Mouse (Mus musculus): ENCODE results near the gene Hic2. TPM values are rescaled to one million over a fixed set of nuclear protein-coding genes. Genes with fewer than 3 reads are reported as not detected.
"Not testable (repeated sequence)": the region's sequence is repeated elsewhere in the genome, so short reads cannot be mapped to it uniquely, and the experiment has no call there.

Hic2 gene
- polyA plus RNA-seq, 1 experiment from 2014 or later, result 7.2 TPM

DNA sequence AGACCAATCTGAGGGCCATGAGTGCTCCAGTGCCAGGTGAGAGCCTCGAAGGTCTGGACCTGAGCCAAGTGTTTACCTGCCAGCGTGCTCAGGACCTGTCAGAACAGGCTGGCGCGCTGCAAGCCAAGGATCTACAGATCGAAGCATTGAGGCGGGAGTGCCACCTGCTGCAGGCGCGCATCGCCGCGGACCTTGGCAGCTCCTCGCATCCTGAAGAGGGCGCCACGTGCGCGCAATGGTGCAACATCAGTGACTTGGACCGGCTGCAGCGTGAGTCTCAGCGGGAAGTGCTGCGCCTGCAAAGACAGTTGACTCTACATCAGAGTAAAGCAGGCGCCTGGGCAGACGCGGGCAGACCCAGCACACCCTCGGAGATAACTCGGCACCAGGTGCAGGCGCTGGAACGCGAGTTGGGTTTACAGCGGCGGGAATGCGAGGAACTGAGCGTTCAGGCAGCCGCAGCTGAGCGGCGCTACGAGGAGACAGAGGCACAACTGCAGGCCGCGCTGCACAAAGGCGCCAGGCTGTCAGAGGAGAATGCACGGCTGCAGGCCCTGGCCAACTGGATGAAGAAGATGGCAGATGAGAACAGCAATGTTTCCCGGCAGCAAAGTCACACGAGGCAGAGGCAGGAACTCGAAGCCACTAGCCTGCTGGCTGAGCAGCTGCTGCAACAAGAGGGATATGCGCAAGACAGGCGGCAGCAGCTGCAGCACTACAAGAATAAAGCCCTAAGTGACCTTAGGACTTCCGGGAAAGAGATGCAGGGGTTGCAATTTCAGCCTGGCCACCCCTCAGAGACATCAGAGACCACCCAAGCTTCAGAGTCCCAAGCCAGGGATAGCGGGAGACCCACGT is 23.2 kb upstream of the Hic2 start:
- Histone ChIP-seq H3K4me3 (peak overlapping the region; percentile 59), H3K9me3 (replicated peaks) (no peaks in the 10 kb centered on the region), H3K36me3 (ENCODE audit: poor library complexity, severe bottlenecking) (no peaks in the 10 kb centered on the region), H3K4me1 (peaks cover 23% of the 10 kb centered on the region), H3K27ac (peak overlapping the region; percentile 25; the same call in 1 of the 2 replicates), H3K27me3 (peaks cover 11% of the 10 kb centered on the region), H3K4me2 (peak overlapping the region; percentile 96), H3K9ac (peak overlapping the region; percentile 74)
- ATAC-seq, result peak; percentile 79
- whole genome bisulfite sequencing, result 8% methylated on average over 48 of the region's 48 CpGs

DNA sequence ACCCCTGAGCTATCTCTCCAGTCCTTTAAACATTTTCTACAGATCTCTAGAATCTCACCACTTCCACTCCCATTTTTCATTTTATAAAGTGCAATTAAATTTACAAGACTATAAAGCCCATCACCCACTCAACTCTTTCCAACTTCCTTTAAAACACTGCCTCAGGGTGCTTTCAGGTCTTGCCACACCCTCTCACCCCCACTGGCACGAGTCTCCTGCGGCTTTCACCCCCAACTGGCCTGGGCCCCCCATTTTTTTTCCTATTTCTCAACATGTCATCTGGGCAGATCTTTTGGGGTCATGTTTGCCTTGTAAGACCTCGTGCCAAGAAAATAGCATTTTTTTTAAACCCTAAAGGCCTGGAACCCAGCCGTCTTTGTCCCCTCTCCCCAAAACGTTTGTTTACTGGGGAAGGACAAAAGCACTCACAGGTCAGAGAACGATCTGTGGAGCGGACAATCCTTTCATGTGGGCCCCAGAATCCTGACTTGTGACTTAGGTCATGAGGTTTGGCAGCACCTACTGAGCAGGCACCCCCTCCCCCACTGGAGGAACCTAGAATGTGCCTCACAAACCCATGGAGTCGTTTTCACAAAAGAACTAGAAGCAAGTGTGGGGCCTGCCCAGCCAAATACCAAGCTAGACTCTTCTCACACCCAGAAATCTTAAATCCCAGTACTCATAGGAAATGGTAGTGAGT is 16.3 kb upstream of the Hic2 start:
- Histone ChIP-seq H3K4me3 (no peak overlapping the region), H3K4me1 (no peaks in the 10 kb centered on the region), H3K27me3 (no peaks in the 10 kb centered on the region; the same call in 1 of the 2 replicates), H3K9me3 (replicated peaks) (no peaks in the 10 kb centered on the region), H3K4me2 (no peak overlapping the region), H3K9ac (no peak overlapping the region), H3K36me3 (ENCODE audit: poor library complexity, severe bottlenecking) (no peaks in the 10 kb centered on the region), H3K27ac (no peak overlapping the region)
- no peak for ATAC-seq
- 66% methylated on average over 8 of the region's 8 CpGs for WGBS

DNA sequence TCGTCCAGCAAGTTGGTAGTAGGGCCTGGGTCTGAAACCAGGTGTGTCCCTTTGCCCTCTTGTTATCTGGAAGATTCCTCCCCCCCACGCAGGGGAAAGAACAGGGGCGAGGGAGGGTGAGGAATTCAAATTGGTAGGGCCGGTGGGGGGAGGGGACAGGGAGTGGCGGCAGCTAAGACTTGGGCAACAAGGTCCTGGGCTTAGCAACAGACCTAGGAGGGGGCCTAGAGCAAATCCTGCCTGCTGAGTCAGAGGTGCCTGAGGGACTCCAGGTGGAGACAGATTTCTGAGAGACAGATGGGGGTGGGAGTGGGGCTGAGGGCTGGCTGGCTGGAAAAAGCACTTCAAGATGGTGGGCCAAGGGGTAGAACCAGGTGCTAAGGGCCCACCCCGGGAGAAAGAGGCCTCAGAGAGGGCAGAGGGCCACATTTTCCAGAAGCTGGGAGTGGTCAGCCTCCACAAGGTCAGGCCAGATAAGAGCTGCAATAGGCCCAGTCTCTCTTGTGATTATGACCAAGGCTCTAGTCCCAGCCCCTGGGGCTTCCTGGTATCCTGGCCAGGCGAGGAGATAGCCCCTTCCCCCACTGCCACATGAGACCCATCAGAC is 13.1 kb upstream of the Hic2 start:
- Histone ChIP-seq H3K4me3 (no peak overlapping the region), H3K9ac (no peak overlapping the region), H3K9me3 (replicated peaks) (no peaks in the 10 kb centered on the region), H3K27me3 (no peaks in the 10 kb centered on the region), H3K4me1 (no peaks in the 10 kb centered on the region), H3K4me2 (no peak overlapping the region), H3K27ac (no peak overlapping the region), H3K36me3 (ENCODE audit: poor library complexity, severe bottlenecking) (no peaks in the 10 kb centered on the region)
- ATAC-seq, result no peak
- WGBS, result 56% methylated on average over 6 of the region's 7 CpGs

DNA sequence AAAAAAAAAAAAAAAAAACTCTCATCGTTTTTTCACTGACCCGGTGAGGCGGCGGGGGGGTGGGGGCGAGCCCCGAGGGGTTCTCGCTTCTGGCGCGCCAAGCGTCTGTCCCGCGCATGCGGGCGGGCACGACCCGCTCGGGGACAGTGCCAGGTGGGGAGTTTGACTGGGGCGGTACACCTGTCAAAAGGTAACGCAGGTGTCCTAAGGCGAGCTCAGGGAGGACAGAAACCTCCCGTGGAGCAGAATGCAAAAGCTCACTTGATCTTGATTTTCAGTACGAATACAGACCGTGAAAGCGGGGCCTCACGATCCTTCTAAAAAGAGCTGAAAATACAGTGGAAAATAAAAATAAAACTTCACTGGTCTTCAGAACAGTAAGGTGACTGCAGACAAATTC is 11.2 kb upstream of the Hic2 start:
- WGBS, result 33% methylated on average over 25 of the region's 25 CpGs
- Histone ChIP-seq H3K36me3 (ENCODE audit: poor library complexity, severe bottlenecking) (no peaks in the 10 kb centered on the region), H3K27me3 (no peaks in the 10 kb centered on the region), H3K4me1 (no peaks in the 10 kb centered on the region), H3K4me3 (no peak overlapping the region), H3K27ac (no peak overlapping the region), H3K9ac (no peak overlapping the region), H3K9me3 (replicated peaks) (no peaks in the 10 kb centered on the region), H3K4me2 (no peak overlapping the region)
- peak; percentile 100 for ATAC-seq

DNA sequence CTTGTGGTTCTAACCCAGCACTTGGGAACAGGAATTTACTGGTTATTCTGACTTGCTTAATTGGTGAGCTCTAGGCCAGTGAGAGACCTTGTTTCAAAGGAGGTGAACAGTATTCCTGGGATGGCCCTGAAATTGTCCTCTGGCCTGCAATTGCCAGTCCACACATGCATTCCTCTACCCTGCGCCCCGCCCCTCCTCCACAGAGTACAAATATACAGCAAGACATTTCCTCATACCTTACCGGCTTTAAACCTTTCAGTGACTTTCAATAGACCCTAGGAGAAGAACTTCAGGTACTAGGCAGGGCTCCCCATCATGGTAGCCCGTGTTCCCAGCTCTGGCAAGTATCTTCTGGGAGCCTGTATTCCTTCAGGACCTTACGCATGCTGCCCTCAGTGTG is 7.8 kb upstream of the Hic2 start:
- Histone ChIP-seq H3K4me3 (no peak overlapping the region), H3K4me1 (no peaks in the 10 kb centered on the region), H3K36me3 (ENCODE audit: poor library complexity, severe bottlenecking) (no peaks in the 10 kb centered on the region), H3K27me3 (no peaks in the 10 kb centered on the region), H3K9me3 (replicated peaks) (peaks cover 6% of the 10 kb centered on the region; the same call in 1 of the 2 replicates), H3K9ac (no peak overlapping the region), H3K27ac (no peak overlapping the region), H3K4me2 (no peak overlapping the region)
- ATAC-seq, result no peak
- WGBS, result 85% methylated on average over 5 of the region's 5 CpGs

DNA sequence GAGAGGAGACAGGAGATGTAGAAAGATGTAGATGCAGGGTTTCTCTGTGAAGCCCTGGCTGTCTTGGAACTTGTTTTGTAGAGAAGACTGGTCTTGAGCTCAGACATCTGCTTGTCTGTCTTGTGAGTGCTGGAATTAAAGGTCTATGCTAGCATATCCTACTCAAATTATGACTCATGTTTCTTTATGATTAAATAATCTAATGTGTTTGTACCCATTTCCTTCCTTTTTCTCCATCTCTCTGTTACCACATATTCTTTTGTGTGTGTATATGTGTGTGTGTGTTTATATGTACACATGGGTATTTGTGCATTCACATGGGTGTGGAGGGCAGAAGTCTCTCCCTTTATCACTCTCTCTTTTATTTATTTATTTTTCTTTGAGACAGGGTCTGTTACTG is 6.9 kb upstream of the Hic2 start:
- no peak overlapping the region for H3K4me2 ChIP-seq
- ATAC-seq, result no peak
- H3K4me1 ChIP-seq, result no peaks in the 10 kb centered on the region

DNA sequence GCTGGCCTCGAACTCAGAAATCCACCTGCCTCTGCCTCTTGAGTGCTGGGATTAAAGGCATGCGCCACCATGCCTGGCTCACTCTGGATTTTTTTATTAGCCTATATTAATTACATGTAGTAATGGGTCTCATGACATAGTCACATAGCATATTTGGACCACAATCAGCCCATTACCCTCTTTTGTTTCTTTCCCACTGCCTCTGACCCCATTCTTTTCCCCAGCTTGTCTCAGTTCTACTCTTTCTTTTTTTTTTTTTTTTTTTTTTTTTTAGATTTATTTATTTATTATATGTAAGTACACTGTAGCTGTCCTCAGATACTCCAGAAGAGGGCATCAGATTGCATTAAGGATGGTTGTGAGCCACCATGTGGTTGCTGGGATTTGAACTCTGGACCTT is 1.8 kb upstream of the Hic2 start:
- WGBS, result 87% methylated on average over 2 of the region's 2 CpGs
- H3K4me3 ChIP-seq; H3K9me3 ChIP-seq (replicated peaks); H3K36me3 ChIP-seq (ENCODE audit: poor library complexity, severe bottlenecking); H3K27ac ChIP-seq; H3K4me2 ChIP-seq; H3K9ac ChIP-seq; ATAC-seq; H3K27me3 ChIP-seq: not testable (repeated sequence)
- H3K4me1 ChIP-seq, result peaks cover 25% of the 10 kb centered on the region

More for the DNA sequence above, 6.9 kb upstream of the Hic2 start:
- Histone ChIP-seq H3K9me3 (replicated peaks) (peaks cover 6% of the 10 kb centered on the region; the same call in 1 of the 2 replicates), H3K27ac (no peak overlapping the region), H3K36me3 (ENCODE audit: poor library complexity, severe bottlenecking) (no peaks in the 10 kb centered on the region), H3K9ac (no peak overlapping the region), H3K27me3 (no peaks in the 10 kb centered on the region), H3K4me3 (no peak overlapping the region)

DNA sequence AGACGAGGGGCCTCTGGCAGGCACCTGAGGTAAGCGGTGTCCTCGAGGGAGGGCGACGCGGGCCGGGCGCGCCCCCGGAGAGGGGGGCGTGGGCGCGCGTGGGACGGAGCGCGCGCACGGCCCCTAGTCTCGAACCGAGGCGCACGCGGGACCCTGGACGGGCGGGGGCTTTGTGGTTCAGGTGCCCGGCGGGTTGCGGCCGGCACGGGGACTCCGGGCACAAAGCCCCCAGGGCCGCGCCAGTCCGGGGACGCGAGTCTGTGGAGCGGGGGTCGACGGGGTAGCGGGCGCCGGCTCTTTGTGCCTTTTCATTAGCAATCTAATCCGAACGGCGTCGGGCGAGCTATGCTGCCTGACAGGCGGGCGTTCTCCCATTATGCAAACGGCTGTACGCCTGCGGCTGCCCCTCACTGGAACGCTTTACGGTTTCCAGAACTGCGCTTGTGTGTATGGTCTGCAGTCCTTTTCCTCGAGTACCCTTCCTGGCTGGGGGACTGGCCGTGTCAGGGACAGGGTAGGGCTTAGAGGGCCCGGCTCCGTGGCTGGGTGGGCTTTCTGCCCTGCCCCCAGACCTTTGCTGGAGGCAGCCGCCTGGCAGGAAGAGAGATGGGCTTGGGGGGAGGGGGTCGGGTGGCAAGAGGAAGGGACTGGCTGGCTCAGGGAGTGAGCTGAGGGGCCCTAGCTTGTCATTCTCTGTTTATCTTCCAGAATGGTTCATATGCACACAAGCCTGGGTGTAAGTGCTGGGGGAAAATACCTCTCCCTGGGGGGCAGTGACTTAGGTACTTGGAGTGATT is 528 bp downstream of the Hic2 start:
- ATAC-seq, result peak; percentile 81
- Histone ChIP-seq H3K4me3 (peak overlapping the region; percentile 89), H3K4me1 (peaks cover 38% of the 10 kb centered on the region), H3K27ac (peak overlapping the region; percentile 95), H3K9ac (peak overlapping the region; percentile 95), H3K36me3 (ENCODE audit: poor library complexity, severe bottlenecking) (no peaks in the 10 kb centered on the region), H3K9me3 (replicated peaks) (peaks cover 6% of the 10 kb centered on the region; the same call in 1 of the 2 replicates), H3K4me2 (peak overlapping the region; percentile 75), H3K27me3 (no peaks in the 10 kb centered on the region)
- WGBS, result 1% methylated on average over 50 of the region's 62 CpGs

DNA sequence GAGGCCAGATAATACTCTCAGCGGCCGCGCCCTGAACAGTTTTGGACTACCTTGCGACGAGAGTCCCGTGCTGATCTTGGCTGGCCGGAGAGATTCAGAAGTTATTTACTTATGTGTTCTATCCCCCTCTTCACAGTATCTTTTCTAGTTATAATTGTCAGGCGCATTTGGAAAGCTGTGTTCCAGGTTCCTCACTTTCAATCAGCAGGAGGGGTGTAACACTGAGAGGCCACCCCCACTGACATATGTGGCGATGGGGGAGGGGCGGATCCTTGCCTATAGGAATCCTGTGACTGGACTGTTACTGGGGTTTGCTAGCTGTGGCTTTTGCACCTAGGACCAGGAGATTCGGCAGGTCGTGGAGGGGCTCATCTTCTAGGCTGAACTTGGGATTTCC is 1.1 kb downstream of the Hic2 start:
- peaks cover 5% of the 10 kb centered on the region; the same call in 1 of the 2 replicates for H3K9me3 ChIP-seq (replicated peaks)
- peaks cover 42% of the 10 kb centered on the region for H3K4me1 ChIP-seq
- no peak for ATAC-seq
- peak overlapping the region; percentile 95 for H3K9ac ChIP-seq
- peak overlapping the region; percentile 95 for H3K27ac ChIP-seq
- peak overlapping the region; percentile 75 for H3K4me2 ChIP-seq
- no peaks in the 10 kb centered on the region for H3K36me3 ChIP-seq (ENCODE audit: poor library complexity, severe bottlenecking)
- no peaks in the 10 kb centered on the region for H3K27me3 ChIP-seq
- H3K4me3 ChIP-seq, result peak overlapping the region; percentile 89
- WGBS, result 2% methylated on average over 12 of the region's 12 CpGs

DNA sequence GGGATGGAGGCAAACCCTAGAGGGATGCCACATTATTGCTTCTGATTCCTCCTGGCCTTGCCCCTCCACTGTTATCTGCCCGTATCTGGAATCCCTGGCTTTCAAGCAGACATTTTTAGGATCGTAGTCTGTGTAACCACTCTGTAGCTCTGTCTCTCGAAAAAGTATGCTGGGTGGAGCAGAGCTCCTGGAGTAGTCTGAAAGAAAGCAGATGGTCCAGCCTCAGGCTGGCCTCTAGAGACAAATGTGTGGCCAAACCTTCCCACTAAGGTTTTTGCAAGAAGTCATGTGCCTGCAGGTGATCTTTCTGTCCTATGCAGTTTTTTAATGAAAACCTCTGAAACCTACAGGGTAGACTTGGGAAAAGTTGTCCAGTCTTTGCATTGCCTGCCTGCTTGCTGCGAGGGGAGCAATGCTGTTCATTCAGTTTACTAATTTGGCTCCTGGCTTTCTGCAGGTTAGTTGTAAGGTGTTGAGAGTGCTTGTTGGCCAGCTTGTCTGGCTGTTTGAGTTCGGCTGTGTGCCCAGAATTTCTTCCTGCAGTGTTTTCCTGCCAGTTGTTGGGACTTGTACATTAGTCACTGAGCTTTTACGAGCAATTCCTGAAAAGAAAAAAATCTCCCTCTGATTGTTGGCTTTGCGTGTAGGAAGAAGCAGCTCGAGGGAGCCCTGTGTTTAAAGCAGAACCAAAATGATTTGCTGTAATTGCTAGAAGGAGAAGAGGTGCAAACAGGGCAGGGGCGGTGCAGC is 1.7 kb downstream of the Hic2 start:
- peak overlapping the region; percentile 95 for H3K9ac ChIP-seq
- H3K4me3 ChIP-seq, result peak overlapping the region; percentile 89
- H3K4me1 ChIP-seq, result peaks cover 45% of the 10 kb centered on the region
- no peaks in the 10 kb centered on the region for H3K36me3 ChIP-seq (ENCODE audit: poor library complexity, severe bottlenecking)
- H3K27ac ChIP-seq, result peak overlapping the region; percentile 95
- 53% methylated on average over 9 of the region's 9 CpGs for WGBS
- H3K9me3 ChIP-seq (replicated peaks), result no peaks in the 10 kb centered on the region
- H3K27me3 ChIP-seq, result no peaks in the 10 kb centered on the region
- no peak for ATAC-seq
- peak overlapping the region; percentile 75 for H3K4me2 ChIP-seq

DNA sequence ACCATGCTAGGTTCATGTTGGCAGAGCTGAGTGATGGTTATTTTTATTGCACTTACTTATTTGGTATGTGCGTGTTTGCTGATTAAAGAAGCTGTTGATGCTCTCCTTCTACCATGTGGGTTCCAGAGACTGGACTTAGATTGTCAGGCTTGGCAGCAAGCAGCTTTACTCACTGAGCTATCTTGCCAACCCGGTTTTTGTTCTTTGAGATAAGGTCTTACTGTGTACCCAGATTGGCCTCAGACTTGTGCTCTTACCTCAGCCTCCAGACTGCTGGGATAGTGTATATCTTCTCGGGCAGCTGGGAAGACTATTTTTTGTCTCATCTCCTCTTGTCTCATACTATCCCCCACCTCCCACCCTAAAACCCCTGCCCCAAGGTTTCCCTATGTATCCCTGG is 4.3 kb downstream of the Hic2 start:
- Histone ChIP-seq H3K4me1 (peaks cover 47% of the 10 kb centered on the region), H3K27me3 (no peaks in the 10 kb centered on the region), H3K9me3 (replicated peaks) (no peaks in the 10 kb centered on the region), H3K4me2 (no peak overlapping the region), H3K36me3 (ENCODE audit: poor library complexity, severe bottlenecking) (no peaks in the 10 kb centered on the region), H3K4me3 (no peak overlapping the region), H3K27ac (no peak overlapping the region), H3K9ac (no peak overlapping the region; the same call in 1 of the 2 replicates)
- ATAC-seq, result no peak
- 91% methylated on average over 3 of the region's 3 CpGs for WGBS
